8 mouse cellular contexts compared by ENCODE assay signal in genomic region chr6:52190906-52191810, GRCm38 (mm10). TPM values are rescaled to one million over a fixed set of nuclear protein-coding genes. Genes with fewer than 3 reads are reported as not detected.
DNase-seq lines count a peak whose midpoint lies in the region; ATAC-seq lines count a peak whose summit lies in the region.

Gene Hoxa4, minus strand, starts transcription at chr6:52191753.

- no peaks in the 10 kb centered on the region for H3K9me3 ChIP-seq in embryonic facial prominence, embryonic 10.5 days
- H3K9me3 ChIP-seq in intestine, embryonic 15.5 days = no peaks in the 10 kb centered on the region
- no peaks in the 10 kb centered on the region for H3K9me3 ChIP-seq in midbrain, embryonic 10.5 days (replicated peaks)

- ATAC-seq in intestine, embryonic 15.5 days = peak; percentile 48

- H3K9ac ChIP-seq in intestine, embryonic 15.5 days = peak within 1 kb of the TSS; percentile 81

- no peaks in the 10 kb centered on the region for H3K36me3 ChIP-seq in embryonic facial prominence, embryonic 10.5 days (replicated peaks)
- no peaks in the 10 kb centered on the region for H3K36me3 ChIP-seq in intestine, embryonic 15.5 days
- H3K36me3 ChIP-seq in midbrain, embryonic 10.5 days = no peaks in the 10 kb centered on the region

- peak; percentile 44 for DNase-seq in kidney, adult 18-20 months
- DNase-seq in kidney, adult 9 months = no peak
- peak; percentile 44 for DNase-seq in embryonic facial prominence, embryonic 10.5 days (ENCODE audit: low spot score)
- DNase-seq in midbrain, embryonic 10.5 days (ENCODE audit: low spot score) = no peak
- no peak for DNase-seq in cerebellum, postnatal 25 days
- DNase-seq in frontal cortex, postnatal 25 days (ENCODE audit: low spot score in 2 of 2) = no peak
- DNase-seq in layer of hippocampus, adult 9-11 months = no peak

- under 1% methylated on average over 94 of the region's 102 CpGs for WGBS in embryonic facial prominence, embryonic 10.5 days
- 2% methylated on average over 78 of the region's 102 CpGs for WGBS in intestine, embryonic 15.5 days
- 3% methylated on average over 98 of the region's 102 CpGs for WGBS in midbrain, embryonic 10.5 days

- peaks cover 100% of the 10 kb centered on the region for H3K27me3 ChIP-seq in embryonic facial prominence, embryonic 10.5 days (replicated peaks; ENCODE audit: low read depth, poor library complexity, severe bottlenecking)
- H3K27me3 ChIP-seq in intestine, embryonic 15.5 days (replicated peaks) = no peaks in the 10 kb centered on the region
- peaks cover 100% of the 10 kb centered on the region for H3K27me3 ChIP-seq in midbrain, embryonic 10.5 days (ENCODE audit: low read depth, poor library complexity, severe bottlenecking)

- peak within 1 kb of the TSS; percentile 55 for H3K4me3 ChIP-seq in embryonic facial prominence, embryonic 10.5 days
- peak within 1 kb of the TSS; percentile 65 for H3K4me3 ChIP-seq in intestine, embryonic 15.5 days (replicated peaks)
- H3K4me3 ChIP-seq in midbrain, embryonic 10.5 days = peak within 1 kb of the TSS; percentile 52

- no peak within 1 kb of the TSS for H3K27ac ChIP-seq in embryonic facial prominence, embryonic 10.5 days (replicated peaks)
- H3K27ac ChIP-seq in intestine, embryonic 15.5 days = peak within 1 kb of the TSS; percentile 94
- no peak within 1 kb of the TSS for H3K27ac ChIP-seq in midbrain, embryonic 10.5 days (replicated peaks)

- H3K4me1 ChIP-seq in embryonic facial prominence, embryonic 10.5 days = peaks cover 14% of the 10 kb centered on the region
- peaks cover 43% of the 10 kb centered on the region for H3K4me1 ChIP-seq in intestine, embryonic 15.5 days (replicated peaks)
- H3K4me1 ChIP-seq in midbrain, embryonic 10.5 days = peaks cover 15% of the 10 kb centered on the region

- H3K4me2 ChIP-seq in intestine, embryonic 15.5 days (replicated peaks) = peak within 1 kb of the TSS; percentile 94

RNA-seq across cellular contexts. Expression of gene Hoxa4, which starts in this region (rescaled TPM):
- 0.09 TPM in 1 of 2 replicates, not detected in the other for polyA plus RNA-seq in embryonic facial prominence, embryonic 10.5 days (2016; fragmentation: Nextera tagmentation; extraction: Ambion mirVana)
- polyA plus RNA-seq in intestine, embryonic 15.5 days (2015; fragmentation: Nextera tagmentation; extraction: Ambion mirVana) = 3.7 and 4.5 TPM in 2 replicates
- not detected in 2 replicates for polyA plus RNA-seq in midbrain, embryonic 10.5 days (2016; fragmentation: Nextera tagmentation; extraction: Ambion mirVana)

Comparison
In these comparisons a context has a peak if more than half of its experiments do, and no peak if none do; other contexts are left out.
1. Peak in DNase-seq and H3K4me3 ChIP-seq in embryonic facial prominence, embryonic 10.5 days; RNA of the gene not detected or under 1 TPM.